Mouse (Mus musculus) G1E (cell line): ENCODE results near the gene Ralgapa2.

ENCODE experiments used
- CTCF ChIP-seq: IDR thresholded peaks from 2 replicates; pipeline ENCODE4 v1.5.1; 2012; ENCODE audit warnings: low read depth, low read length, inconsistent platforms, mixed read lengths
- GATA1 ChIP-seq: IDR thresholded peaks from 2 replicates; pipeline ENCODE4 v1.6.1; 2012; ENCODE audit warnings: borderline replicate concordance, low read length, inconsistent platforms, mixed read lengths
- TAL1 ChIP-seq: conservative IDR thresholded peaks from 2 replicates; pipeline ENCODE4 v1.6.1; 2012; ENCODE audit warnings: low read depth, low read length, inconsistent platforms, mixed read lengths

GRCm38 (mm10) chr2:146217227-146217980 is 294.7 kb downstream of the Ralgapa2 start:
- no peak for TF ChIP-seq CTCF
- no peak for TF ChIP-seq GATA1
- no peak for TF ChIP-seq TAL1
